Mouse (Mus musculus) adrenal gland, adult (tissue): Measurements from ENCODE around the gene Nup93.

Source experiments
- DNase-seq, 2 experiments: peaks; one replicate each; pipeline ENCODE4 v3.0.0; 2022 to 2023; ENCODE audit warnings: low spot score in 1 of 2; ENCODE audit not compliant: inconsistent age in 2 of 2

The Nup93 gene

GRCm38 (mm10) chr8:94266344-94267191 lies 52.2 kb downstream of the Nup93 start:
- no peak for DNase-seq

- DNase-seq = no peak
Observed at GRCm38 (mm10) chr8:94268359-94268890, 54.1 kb downstream of the Nup93 start.

- no peak for DNase-seq
Observed at GRCm38 (mm10) chr8:94270309-94270708, 55.9 kb downstream of the Nup93 start.

- DNase-seq = no peak
Observed at GRCm38 (mm10) chr8:94271102-94271501, 56.7 kb downstream of the Nup93 start.

DNA sequence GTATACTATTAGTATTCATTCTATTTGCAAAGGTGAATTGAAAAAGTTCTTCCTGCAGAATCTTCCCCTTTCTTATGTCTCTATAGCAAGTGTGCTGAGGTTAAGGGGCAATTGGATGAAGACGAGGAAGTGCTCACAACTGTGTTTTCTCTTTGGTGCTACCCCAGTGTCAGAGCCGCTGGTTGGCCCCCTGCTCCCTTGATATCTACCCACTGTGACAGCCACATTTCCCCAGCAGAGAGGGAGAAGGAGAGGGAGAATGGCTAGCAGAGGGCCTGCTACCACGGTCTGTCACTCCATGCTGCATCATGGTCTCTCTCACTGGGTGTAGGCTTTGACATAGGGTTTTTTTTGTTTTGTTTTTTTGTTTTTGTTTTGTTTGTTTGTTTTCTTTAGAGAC lies 58.2 kb downstream of the Nup93 start:
- DNase-seq = no peak

GRCm38 (mm10) chr8:94273289-94273850 lies 59.0 kb downstream of the Nup93 start:
- no peak for DNase-seq

- DNase-seq = no peak
Observed at GRCm38 (mm10) chr8:94274030-94274429, 59.7 kb downstream of the Nup93 start.

GRCm38 (mm10) chr8:94278295-94278694 lies 63.9 kb downstream of the Nup93 start:
- DNase-seq = no peak

DNA sequence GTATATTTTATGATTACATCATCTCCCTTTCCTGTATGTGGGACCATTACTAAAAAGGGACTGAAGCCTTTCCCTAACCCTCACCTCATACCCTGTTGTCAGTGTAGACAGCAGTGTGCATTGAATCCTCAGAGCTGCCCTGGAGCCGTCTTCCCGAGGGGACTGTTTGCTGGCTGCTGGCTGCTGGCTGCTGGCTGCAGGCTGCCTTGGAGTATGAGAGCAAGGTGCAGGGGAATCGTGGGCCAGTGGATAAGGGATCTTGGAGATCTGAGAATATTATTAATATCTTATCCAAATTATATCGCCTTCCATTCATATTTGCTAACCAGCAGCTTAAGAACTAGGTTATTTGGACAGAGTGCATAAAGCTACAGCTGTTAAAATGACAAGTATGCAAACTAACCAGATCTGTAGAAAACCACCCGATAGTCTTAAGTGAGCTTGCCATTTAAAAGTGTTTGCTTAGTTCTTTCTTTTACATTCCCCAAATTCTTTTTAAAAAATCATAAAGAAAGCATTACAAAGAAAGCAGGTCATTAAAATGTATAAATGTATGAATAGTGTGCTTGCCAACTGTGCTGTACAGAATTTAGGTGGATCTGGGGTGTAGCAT lies 65.7 kb downstream of the Nup93 start:
- DNase-seq = no peak

DNA sequence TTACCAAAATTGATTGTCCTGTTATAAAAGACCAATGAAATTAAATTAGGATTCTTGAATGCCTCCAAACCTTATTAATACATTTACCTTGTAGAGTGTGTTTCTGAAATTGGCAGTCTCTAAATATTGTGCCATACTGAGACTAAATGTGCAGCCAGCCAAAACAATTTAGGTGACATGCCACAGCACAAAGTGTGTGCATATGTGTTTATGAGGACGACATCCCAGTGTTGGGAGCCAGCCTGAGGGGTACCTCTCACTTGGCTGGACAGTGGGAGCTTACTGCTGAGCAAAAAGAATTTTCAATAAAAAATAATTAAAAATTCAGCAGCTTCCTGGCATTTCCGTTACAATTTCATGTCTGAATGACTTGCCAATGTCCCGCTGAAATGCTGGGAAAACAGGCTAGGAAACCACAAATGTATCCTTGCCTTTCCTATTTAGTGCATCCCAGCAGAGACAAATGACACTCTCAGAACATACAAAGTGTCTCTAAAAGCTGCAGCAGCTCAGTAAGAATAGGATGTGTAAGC lies 68.2 kb downstream of the Nup93 start:
- DNase-seq = no peak

DNA sequence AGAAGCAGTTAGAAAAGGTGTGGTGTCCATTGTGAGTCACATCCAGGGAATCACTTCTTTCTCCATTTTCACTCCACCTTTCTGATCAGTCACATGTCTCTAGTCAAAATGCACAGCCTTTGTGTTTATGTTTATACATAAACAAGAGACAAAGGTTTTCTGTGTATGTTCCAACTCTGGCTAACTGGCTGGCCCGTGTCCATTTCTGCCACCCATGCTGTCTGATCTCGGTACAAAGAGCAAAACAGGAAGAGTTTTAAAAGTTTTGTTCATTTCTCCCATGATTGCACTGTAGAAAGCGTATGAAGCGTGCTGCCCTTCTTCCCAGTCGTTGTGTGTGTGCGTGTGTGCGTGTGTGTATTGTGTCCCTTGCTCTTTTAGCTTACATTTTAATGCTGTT lies 69.8 kb downstream of the Nup93 start:
- DNase-seq = no peak

- peak in 1 of 2 experiments; percentile 50 for DNase-seq
Observed at GRCm38 (mm10) chr8:94290606-94291005, 76.2 kb downstream of the Nup93 start.

DNA sequence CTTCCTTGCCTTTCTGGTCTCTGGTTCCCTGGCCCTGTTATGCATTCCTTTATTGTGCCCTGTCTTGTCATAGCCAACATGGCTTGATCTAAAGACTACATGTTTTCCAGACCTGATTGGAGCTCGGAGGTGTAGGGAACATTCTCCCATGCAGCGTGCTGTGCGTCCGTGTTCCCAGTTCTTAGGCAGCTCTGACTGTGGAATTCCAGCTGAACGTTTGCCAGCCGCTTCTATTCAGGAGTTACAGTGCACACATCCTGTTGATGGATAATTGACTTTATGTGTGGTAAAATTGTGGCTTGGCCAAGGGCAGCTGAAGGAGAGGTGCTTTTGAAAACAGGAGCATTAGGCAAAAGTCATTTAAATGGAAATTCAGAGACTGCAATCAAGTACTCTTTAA lies 77.7 kb downstream of the Nup93 start:
- DNase-seq = no peak

DNA sequence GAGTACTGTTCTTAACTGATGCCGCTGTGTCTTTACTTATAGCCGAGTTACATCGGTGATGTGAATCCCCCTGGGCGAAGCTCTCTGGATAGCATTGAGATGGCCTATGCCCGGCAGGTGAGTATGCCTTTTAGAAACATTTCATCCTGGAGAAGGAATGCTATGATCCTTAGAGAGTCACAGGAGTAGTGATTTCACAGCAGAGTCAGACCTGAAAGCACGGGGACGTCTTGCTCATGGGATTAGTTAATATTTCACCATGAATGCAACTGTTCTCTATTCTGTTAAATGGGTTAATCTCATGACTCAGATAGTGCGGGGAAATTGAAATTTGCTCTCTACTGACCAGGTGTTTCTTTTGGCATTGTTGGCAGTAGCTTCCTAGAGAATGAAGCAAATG lies 78.3 kb downstream of the Nup93 start:
- DNase-seq = no peak

DNA sequence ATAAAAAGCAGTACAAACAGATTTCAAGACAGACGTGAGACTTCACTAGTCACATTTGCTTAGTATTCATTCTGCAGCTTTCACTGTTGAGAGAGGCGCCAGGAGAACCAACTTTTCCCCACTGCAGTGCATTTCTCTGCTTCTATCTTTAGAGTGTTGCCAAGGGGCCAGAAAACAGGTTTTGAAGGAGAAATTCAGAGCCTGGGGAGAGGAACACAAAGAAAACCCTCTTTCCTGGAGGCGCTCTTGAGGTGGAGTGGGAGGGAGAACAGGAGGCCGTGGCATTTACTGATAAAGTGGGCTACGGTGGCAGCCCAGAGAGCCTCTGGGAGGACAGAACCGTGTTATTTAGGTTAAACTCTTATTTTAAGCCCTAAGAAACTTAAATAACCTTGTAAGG lies 81.3 kb downstream of the Nup93 start:
- DNase-seq = no peak

DNA sequence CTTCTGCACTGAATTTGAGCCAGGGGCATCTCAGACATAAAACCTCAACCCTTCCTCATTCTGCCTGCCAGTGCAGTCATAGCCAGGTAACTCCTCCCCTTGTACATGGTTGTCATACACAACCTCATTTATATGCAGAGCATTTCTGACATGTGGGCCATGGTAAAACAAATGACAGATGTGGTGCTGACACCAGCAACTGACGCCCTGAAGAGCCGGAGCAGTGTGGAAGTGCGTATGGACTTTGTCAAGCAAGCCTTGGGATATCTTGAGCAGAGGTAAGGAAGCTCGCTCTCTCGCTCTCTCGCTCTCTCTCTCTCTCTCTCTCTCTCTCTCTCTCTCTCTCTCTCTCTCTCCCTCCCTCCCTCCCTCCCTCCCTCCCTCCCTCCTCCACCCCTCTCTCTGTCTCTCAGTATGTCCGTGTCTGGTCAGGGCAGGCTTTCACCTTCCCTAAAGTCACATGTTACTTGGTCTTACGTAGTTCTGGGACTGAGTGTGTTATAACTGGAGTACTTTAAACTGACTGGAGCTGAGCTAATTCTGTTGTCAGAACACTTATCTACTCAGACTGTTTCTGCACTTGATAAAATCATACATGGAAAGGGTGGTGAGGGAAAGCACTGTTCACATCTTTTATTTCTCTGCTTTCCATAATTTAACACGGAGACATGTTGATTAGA lies 82.1 kb downstream of the Nup93 start:
- DNase-seq = no peak

DNA sequence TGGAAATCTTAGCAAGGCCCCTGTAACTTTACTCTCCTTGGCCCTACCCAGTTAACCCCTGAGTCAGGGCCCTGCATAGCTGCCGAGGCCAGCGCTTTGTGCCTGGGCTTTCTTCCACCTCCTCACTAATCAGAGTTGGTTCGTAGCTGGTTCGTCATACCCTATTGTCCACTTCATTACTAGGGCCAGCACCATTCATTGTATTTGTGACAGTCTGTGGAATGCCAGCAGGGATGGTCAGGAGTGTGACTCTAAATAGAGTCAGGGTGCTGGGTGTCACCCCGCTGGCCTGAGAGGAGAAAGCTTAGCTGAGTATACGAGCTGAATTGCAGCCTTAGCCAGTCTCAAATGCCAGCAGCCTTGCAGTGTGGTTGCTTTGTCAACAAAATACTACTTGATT lies 82.7 kb downstream of the Nup93 start:
- DNase-seq = no peak

DNA sequence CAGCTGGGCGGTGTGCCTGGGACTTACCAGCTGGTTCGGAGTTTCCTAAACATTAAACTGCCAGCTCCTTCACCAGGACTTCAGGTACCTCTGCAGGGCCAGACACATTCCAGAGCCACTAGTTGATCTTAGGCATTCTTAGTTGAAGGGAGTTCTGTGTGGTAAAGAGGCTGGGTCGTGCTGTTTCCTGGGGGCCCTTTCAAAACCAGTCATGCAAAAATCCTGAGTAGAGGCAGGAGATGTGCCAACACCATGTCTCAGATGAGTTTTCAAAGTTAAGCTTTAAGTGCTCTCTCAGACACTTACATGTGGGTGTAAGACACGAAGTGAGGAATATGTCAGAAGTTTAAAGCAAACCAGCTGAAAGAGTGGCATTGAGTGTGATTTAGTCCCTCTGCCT lies 86.4 kb downstream of the Nup93 start:
- no peak for DNase-seq

GRCm38 (mm10) chr8:94304412-94304811 lies 90.0 kb downstream of the Nup93 start:
- no peak for DNase-seq

GRCm38 (mm10) chr8:94306989-94307513 lies 92.7 kb downstream of the Nup93 start:
- no peak for DNase-seq

- no peak for DNase-seq
Observed at GRCm38 (mm10) chr8:94307652-94308051, 93.3 kb downstream of the Nup93 start.
